Mouse (Mus musculus) embryonic facial prominence, embryonic 11.5 days (tissue): Measurements from ENCODE around the gene Neu1. TPM values are rescaled to one million over a fixed set of nuclear protein-coding genes. Genes with fewer than 3 reads are reported as not detected.
A peak's percentile ranks its signal among the peaks of the same experiment; 100 is the strongest.

Experiments used
- ATAC-seq: fragments of 200-750 bp; cut with Nextera tagmentation; replicated peaks from 2 replicates; pipeline ENCODE4 v1.8.0; 2017; ENCODE audit warnings: low read depth; ENCODE audit not compliant: insufficient number of reproducible peaks, low FRiP score, low TSS enrichment
- DNase-seq: peaks from one replicate; pipeline ENCODE4 v3.0.0-alpha.2; 2015; ENCODE audit warnings: low spot score
- H3K27ac ChIP-seq: fragments of 300-500 bp; sonication (generic); replicated peaks from 2 replicates; pipeline ENCODE4 v1.5.1; 2014; ENCODE audit warnings: mild to moderate bottlenecking, low read depth, low read length, control low read depth
- H3K27me3 ChIP-seq: fragments of 300-500 bp; sonication (generic); 2 replicates; pipeline ENCODE4 v1.6.1; 2014; ENCODE audit warnings: mild to moderate bottlenecking, low read length, moderate library complexity, mixed read lengths; ENCODE audit not compliant: control insufficient read depth, insufficient read depth
- H3K36me3 ChIP-seq: fragments of 300-500 bp; sonication (generic); replicated peaks from 2 replicates; pipeline ENCODE4 v1.6.1; 2014; ENCODE audit warnings: low read depth, mild to moderate bottlenecking, low read length, moderate library complexity, mixed read lengths; ENCODE audit not compliant: control insufficient read depth, insufficient read depth
- H3K4me1 ChIP-seq: fragments of 300-500 bp; sonication (generic); 2 replicates; pipeline ENCODE4 v1.6.1; 2014; ENCODE audit warnings: low read length, mixed read lengths; ENCODE audit not compliant: control insufficient read depth, insufficient read depth
- H3K4me2 ChIP-seq: fragments of 300-500 bp; sonication (generic); 2 replicates; pipeline ENCODE4 v1.6.1; 2014; ENCODE audit warnings: low read depth, mild to moderate bottlenecking, control low read depth, low read length, moderate library complexity
- H3K4me3 ChIP-seq: fragments of 300-500 bp; sonication (generic); 2 replicates; pipeline ENCODE4 v1.5.1; 2014; ENCODE audit warnings: low read depth, low read length, control low read depth
- H3K9ac ChIP-seq: fragments of 300-500 bp; sonication (generic); replicated peaks from 2 replicates; pipeline ENCODE4 v1.6.1; 2014; ENCODE audit warnings: mild to moderate bottlenecking, control low read depth, low read length
- H3K9me3 ChIP-seq: fragments of 300-500 bp; sonication (generic); replicated peaks from 2 replicates; pipeline ENCODE4 v1.6.1; 2016; ENCODE audit warnings: mild to moderate bottlenecking, low read length, inconsistent platforms, mixed read lengths; ENCODE audit not compliant: control insufficient read depth
- WGBS: fragments of 180-500 bp; shearing (Covaris S2); extraction: QIAGEN DNeasy Blood & Tissue Kit; methylation state at CpG from one replicate; pipeline ENCODE4 v1.1.7; 2014; 5-methylcytosine and 5-hydroxymethylcytosine counted together
- polyA plus RNA-seq: library from polyadenylated mRNA; unstranded; fragments of >200 nt; fragmentation: Nextera tagmentation; extraction: Ambion mirVana; gene quantifications from 2 replicates; pipeline ENCODE4 v1.2.1, GENCODE M21; 2014

Gene Neu1
- polyA plus RNA-seq, 1 experiment from 2014 or later = 10.9 TPM

DNA sequence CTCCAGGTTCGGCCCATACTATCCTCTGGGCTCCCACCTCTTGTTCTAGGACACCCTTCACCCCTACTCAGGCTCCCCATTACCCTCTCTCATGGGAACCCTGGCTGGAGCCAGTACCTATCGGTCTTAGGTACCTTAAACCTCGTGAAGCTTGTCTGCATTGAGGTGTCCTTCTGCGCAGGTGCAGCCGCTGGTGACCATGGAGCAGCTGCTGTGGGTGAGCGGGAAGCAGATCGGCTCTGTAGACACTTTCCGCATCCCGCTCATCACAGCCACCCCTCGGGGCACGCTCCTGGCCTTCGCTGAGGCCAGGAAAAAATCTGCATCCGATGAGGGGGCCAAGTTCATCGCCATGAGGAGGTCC lies 664 bp downstream of the Neu1 start:
- Histone ChIP-seq H3K4me3 (peak overlapping the region; percentile 63), H3K36me3 (no peaks in the 10 kb centered on the region), H3K4me1 (no peaks in the 10 kb centered on the region; the same call in 1 of the 2 replicates), H3K9me3 (no peaks in the 10 kb centered on the region), H3K27ac (no peak overlapping the region), H3K9ac (peak overlapping the region; percentile 68), H3K27me3 (no peaks in the 10 kb centered on the region), H3K4me2 (peak overlapping the region; percentile 91)
- ATAC-seq = no peak
- no peak for DNase-seq
- WGBS = 15% methylated on average over 14 of the region's 14 CpGs

DNA sequence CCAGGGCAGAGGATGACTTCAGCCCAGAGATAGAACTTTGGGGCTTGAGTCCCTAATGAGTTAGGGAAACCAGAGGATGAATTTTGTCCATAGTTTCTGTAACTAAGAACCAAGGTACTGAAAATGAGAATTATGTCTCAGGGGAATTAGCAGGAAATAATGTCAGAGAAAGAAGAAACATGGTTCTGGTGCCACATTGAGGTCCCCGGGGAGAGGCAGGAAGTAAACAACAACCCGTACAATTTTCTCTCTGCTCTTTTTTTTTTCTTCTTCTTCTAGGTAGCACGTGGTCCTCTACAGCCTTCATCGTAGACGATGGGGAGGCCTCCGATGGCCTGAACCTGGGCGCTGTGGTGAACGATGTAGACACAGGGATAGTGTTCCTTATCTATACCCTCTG lies 1.2 kb downstream of the Neu1 start:
- Histone ChIP-seq H3K27ac (no peak overlapping the region), H3K9me3 (no peaks in the 10 kb centered on the region), H3K4me1 (no peaks in the 10 kb centered on the region; the same call in 1 of the 2 replicates), H3K27me3 (no peaks in the 10 kb centered on the region), H3K36me3 (no peaks in the 10 kb centered on the region), H3K9ac (peak overlapping the region; percentile 68), H3K4me2 (peak overlapping the region; percentile 91), H3K4me3 (peak overlapping the region; percentile 63)
- ATAC-seq (no peak), DNase-seq (no peak)
- WGBS = 90% methylated on average over 8 of the region's 8 CpGs

DNA sequence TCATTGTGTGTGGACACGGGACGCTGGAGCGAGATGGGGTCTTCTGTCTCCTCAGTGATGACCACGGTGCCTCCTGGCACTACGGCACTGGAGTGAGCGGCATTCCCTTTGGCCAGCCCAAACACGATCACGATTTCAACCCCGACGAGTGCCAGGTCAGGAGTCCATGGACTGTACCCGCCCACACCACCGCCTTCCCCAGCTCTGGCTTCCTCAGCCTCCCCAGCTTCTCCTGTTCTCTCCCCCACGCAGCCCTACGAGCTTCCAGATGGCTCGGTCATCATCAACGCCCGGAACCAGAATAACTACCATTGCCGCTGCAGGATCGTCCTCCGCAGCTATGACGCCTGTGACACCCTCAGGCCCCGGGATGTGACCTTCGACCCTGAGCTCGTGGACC lies 3.0 kb downstream of the Neu1 start:
- H3K9ac ChIP-seq = peak overlapping the region; percentile 32; the same call in 1 of the 2 replicates
- H3K4me3 ChIP-seq = no peak overlapping the region
- no peak overlapping the region for H3K27ac ChIP-seq
- ATAC-seq = no peak
- no peak for DNase-seq
- H3K27me3 ChIP-seq = no peaks in the 10 kb centered on the region
- whole genome bisulfite sequencing = 52% methylated on average over 24 of the region's 24 CpGs
- no peaks in the 10 kb centered on the region for H3K36me3 ChIP-seq
- no peak overlapping the region for H3K4me2 ChIP-seq
- H3K4me1 ChIP-seq = no peaks in the 10 kb centered on the region; the same call in 1 of the 2 replicates
- no peaks in the 10 kb centered on the region for H3K9me3 ChIP-seq

DNA sequence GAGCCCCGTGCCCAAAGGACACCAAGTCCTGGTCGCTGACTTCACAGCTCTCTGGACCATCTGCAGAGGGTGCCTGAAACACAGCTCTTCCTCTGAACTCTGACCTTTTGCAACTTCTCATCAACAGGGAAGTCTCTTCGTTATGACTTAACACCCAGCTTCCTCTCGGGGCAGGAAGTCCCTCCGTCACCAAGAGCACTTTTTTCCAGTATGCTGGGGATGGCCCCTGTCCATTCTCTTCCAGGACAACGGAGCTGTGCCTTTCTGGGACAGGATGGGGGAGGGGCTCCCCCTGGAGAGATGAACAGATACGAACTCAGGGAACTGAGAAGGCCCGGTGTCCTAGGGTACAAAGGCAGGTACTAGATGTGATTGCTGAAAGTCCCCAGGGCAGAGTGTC lies 3.8 kb downstream of the Neu1 start:
- WGBS = 32% methylated on average over 8 of the region's 8 CpGs
- H3K4me1 ChIP-seq = no peaks in the 10 kb centered on the region; the same call in 1 of the 2 replicates
- no peak overlapping the region for H3K27ac ChIP-seq
- H3K4me3 ChIP-seq = no peak overlapping the region
- H3K4me2 ChIP-seq = no peak overlapping the region
- no peak overlapping the region; the same call in 1 of the 2 replicates for H3K9ac ChIP-seq
- H3K36me3 ChIP-seq = no peaks in the 10 kb centered on the region
- DNase-seq = no peak
- no peak for ATAC-seq
- no peaks in the 10 kb centered on the region for H3K9me3 ChIP-seq
- H3K27me3 ChIP-seq = no peaks in the 10 kb centered on the region

DNA sequence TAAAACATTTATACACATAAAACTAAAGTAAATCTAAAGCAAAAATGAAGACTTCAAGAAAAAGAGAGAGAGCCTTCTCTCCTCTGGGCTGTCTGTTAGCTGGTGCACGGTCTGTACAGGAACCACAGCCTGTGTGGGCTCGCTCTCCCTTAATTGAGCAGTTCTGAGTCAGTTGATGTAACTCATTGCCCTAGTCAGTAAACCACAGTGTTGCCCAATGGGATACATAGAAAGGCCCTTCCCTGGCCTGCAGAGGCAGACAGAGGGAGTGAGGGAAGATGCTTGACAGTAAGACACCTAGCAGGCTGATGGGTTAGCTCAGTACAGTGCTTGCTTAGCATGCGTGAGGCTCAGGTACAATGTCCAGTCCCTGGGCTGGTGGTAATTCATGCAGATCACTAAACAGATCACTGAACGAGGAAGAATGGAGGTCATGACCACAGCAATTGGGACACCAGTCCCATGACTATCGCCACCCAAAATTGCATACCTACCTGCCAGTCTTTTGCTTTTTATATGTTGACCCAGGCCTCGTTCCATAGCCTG lies 7.0 kb downstream of the Neu1 start:
- ATAC-seq = no peak
- no peak overlapping the region for H3K4me3 ChIP-seq
- no peak overlapping the region for H3K4me2 ChIP-seq
- no peaks in the 10 kb centered on the region for H3K4me1 ChIP-seq
- H3K27ac ChIP-seq = no peak overlapping the region
- WGBS = 85% methylated on average over 6 of the region's 6 CpGs
- H3K9ac ChIP-seq = no peak overlapping the region
- H3K36me3 ChIP-seq = no peaks in the 10 kb centered on the region
- no peak for DNase-seq
- H3K9me3 ChIP-seq = no peaks in the 10 kb centered on the region
- H3K27me3 ChIP-seq = no peaks in the 10 kb centered on the region

DNA sequence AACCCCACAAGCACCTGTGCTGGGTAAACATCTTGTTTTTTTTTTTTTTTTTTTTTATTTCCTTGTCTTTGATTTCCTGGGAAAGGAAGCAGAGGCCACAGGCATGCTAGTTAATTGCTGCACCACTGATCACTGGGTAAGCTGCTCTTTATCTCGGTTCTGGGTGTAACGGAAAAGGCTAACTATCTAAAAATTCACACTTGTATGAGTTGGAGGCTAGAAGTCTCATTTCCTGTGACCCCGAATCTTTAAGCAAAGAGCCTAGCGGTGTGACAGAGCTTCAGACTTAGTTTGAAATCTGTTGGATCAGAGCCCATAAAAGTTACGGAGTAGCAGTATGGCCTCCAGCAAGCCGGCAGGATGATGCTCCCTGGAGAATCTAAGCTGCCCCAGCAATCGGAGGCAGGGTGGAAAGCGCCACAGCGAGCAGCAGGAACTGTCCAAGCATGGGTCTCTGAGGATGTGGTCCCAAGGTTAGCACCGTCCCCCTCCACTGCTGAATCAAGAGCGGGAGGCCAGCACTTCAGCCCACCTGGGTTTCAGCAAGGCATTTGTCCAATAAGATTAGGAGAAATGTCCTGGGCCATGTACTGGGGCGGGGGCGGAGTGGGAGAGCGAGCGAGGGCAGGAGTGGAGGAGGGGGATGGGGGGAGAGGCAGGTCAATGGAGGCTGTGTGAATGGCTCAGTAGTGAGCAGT lies 10.4 kb downstream of the Neu1 start:
- Histone ChIP-seq H3K9ac (peak overlapping the region; percentile 59), H3K4me3 (peak overlapping the region; percentile 21; the same call in 1 of the 2 replicates), H3K9me3 (no peaks in the 10 kb centered on the region), H3K4me2 (peak overlapping the region; percentile 47), H3K4me1 (no peaks in the 10 kb centered on the region), H3K36me3 (no peaks in the 10 kb centered on the region), H3K27ac (no peak overlapping the region), H3K27me3 (no peaks in the 10 kb centered on the region)
- ATAC-seq (peak; percentile 53; the same call in 1 of the 2 replicates), DNase-seq (peak; percentile 58)
- WGBS = 7% methylated on average over 15 of the region's 15 CpGs

DNA sequence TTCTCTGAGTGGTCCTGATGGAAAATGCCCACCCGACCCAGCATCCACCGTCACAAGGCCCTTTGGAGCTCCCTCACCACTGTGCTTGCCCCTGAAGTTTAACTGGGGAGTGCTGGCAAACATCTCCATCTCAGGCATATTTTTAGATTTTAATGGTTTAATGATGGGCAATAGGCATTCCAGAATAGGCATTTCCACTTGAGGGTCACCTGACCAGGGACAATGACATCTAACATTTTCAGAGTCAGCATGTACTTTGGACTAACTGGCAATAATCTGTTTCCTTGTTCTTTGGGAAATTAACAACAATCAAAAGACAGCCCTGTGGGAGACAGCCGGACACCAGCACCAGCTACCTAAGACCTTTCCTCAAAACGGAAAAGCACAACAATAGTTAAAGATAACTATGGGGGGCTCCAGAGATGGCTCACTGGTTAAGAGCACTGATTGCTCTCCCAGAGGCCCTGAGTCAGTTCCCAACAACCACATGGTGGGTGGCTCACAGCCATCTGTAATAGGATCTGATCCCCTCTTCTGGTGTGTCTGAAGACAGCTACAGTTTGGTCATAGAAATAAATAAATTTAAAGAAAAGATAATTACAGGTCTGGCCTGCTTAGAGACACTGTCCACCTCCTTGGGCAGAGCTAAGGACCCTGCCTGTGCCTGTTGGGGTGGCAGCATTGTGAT lies 12.2 kb downstream of the Neu1 start:
- H3K9me3 ChIP-seq = no peaks in the 10 kb centered on the region
- DNase-seq (no peak), ATAC-seq (no peak)
- H3K27me3 ChIP-seq = no peaks in the 10 kb centered on the region
- H3K4me2 ChIP-seq = no peak overlapping the region
- H3K36me3 ChIP-seq = no peaks in the 10 kb centered on the region
- no peaks in the 10 kb centered on the region for H3K4me1 ChIP-seq
- no peak overlapping the region for H3K27ac ChIP-seq
- no peak overlapping the region for H3K9ac ChIP-seq
- WGBS = 86% methylated on average over 4 of the region's 4 CpGs
- no peak overlapping the region for H3K4me3 ChIP-seq

DNA sequence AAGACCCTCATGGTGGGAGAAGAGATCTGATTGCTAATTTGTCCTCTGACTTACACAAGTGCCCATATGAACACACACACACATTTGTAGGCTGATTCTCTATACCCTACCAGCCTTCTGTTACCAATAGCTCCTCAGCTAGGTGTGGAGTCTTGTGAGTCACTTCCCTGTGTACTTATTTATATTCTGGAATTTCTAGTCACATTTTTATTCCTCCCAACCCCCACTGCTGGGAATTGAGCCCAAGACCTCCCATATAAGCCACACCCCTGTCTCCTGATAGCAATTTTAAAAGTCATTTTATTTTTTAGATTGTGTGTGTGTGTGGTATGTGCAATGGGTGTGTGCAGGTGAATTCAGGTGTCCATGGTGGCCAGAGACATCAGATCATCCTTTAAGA lies 13.3 kb downstream of the Neu1 start:
- ATAC-seq = no peak
- Histone ChIP-seq H3K36me3 (no peaks in the 10 kb centered on the region), H3K9me3 (no peaks in the 10 kb centered on the region), H3K9ac (no peak overlapping the region), H3K4me1 (no peaks in the 10 kb centered on the region), H3K4me3 (no peak overlapping the region), H3K27me3 (no peaks in the 10 kb centered on the region), H3K4me2 (no peak overlapping the region), H3K27ac (no peak overlapping the region)
- no peak for DNase-seq
